ENCODE assay signal across 8 mouse cellular contexts in the genomic region with DNA sequence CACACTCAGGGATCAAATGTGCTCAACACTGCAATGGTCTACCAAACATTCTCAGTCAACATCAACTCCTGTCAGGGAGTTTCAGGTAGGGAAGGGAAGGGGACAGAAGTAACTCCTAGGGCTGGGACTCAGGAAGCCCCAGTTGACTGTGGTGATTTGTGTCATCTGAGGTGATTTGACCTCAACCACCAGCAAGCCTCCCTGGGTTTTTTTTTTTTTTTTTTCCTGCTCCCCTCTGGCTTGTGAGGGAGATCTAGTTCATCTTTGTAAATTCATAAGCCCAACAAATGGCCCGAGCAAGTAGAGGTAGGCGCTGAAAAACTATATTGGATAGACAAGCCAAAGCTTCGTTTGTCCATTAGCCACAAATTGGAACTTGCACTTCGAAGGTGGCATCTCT. TPM values are rescaled to one million over a fixed set of nuclear protein-coding genes. Genes with fewer than 3 reads are reported as not detected.
DNase-seq lines count a peak whose midpoint lies in the region; ATAC-seq and TF ChIP-seq lines count a peak whose summit lies in the region.

No protein-coding gene starts in this region.

- no peaks in the 10 kb centered on the region for H3K27me3 ChIP-seq in lung, embryonic 14.5 days (ENCODE audit: insufficient read depth, low read length)
- H3K27me3 ChIP-seq in forebrain, embryonic 11.5 days (ENCODE audit: control insufficient read depth, insufficient read depth, low read length) = no peaks in the 10 kb centered on the region
- no peaks in the 10 kb centered on the region for H3K27me3 ChIP-seq in limb, embryonic 11.5 days (ENCODE audit: control insufficient read depth, insufficient read depth, low read length)
- H3K27me3 ChIP-seq in neural tube, embryonic 15.5 days (replicated peaks) = no peaks in the 10 kb centered on the region

- 92% methylated on average over 4 of the region's 4 CpGs for WGBS in lung, embryonic 14.5 days
- WGBS in forebrain, embryonic 11.5 days = 90% methylated on average over 4 of the region's 4 CpGs
- 96% methylated on average over 4 of the region's 4 CpGs for WGBS in limb, embryonic 11.5 days
- 91% methylated on average over 4 of the region's 4 CpGs for WGBS in neural tube, embryonic 15.5 days

- H3K4me1 ChIP-seq in lung, embryonic 14.5 days (ENCODE audit: insufficient read depth) = peaks cover 17% of the 10 kb centered on the region
- H3K4me1 ChIP-seq in forebrain, embryonic 11.5 days (replicated peaks; ENCODE audit: control insufficient read depth, insufficient read depth, low read length) = 0 out of 2 replicates have a peak, but pooled peaks cover 3% of the 10 kb centered on the region
- H3K4me1 ChIP-seq in limb, embryonic 11.5 days (ENCODE audit: control insufficient read depth, insufficient read depth, low read length) = 0 out of 2 replicates have a peak, but pooled peaks cover 3% of the 10 kb centered on the region
- peaks cover 41% of the 10 kb centered on the region for H3K4me1 ChIP-seq in neural tube, embryonic 15.5 days

- no peak overlapping the region for H3K27ac ChIP-seq in lung, embryonic 14.5 days (ENCODE audit: low read depth)
- H3K27ac ChIP-seq in forebrain, embryonic 11.5 days (ENCODE audit: low read depth, low read length) = no peak overlapping the region
- H3K27ac ChIP-seq in limb, embryonic 11.5 days (replicated peaks; ENCODE audit: low read depth, low read length) = no peak overlapping the region
- H3K27ac ChIP-seq in neural tube, embryonic 15.5 days (replicated peaks) = no peak overlapping the region

- H3K9me3 ChIP-seq in lung, embryonic 14.5 days (ENCODE audit: low read depth, low read length) = no peaks in the 10 kb centered on the region
- no peaks in the 10 kb centered on the region for H3K9me3 ChIP-seq in forebrain, embryonic 11.5 days (ENCODE audit: control insufficient read depth, low read length)
- H3K9me3 ChIP-seq in limb, embryonic 11.5 days (ENCODE audit: control insufficient read depth, low read length) = no peaks in the 10 kb centered on the region
- no peaks in the 10 kb centered on the region for H3K9me3 ChIP-seq in neural tube, embryonic 15.5 days (replicated peaks)

- ATAC-seq in lung, embryonic 14.5 days (ENCODE audit: insufficient read depth) = no peak
- ATAC-seq in forebrain, embryonic 11.5 days (replicated peaks; ENCODE audit: low FRiP score) = no peak
- ATAC-seq in limb, embryonic 11.5 days (ENCODE audit: insufficient number of reproducible peaks, low FRiP score, low TSS enrichment, low read depth) = no peak
- ATAC-seq in neural tube, embryonic 15.5 days (ENCODE audit: low FRiP score) = no peak
- ATAC-seq in monocyte, adult 5-6 weeks (replicated peaks; ENCODE audit: insufficient number of reproducible peaks, low FRiP score, low TSS enrichment, poor library complexity, severe bottlenecking) = no peak

- no peak for DNase-seq in lung, embryonic 14.5 days
- no peak for DNase-seq in lung, postnatal 10 days
- no peak for DNase-seq in forebrain, embryonic 11.5 days (ENCODE audit: low spot score)
- no peak for DNase-seq in limb, embryonic 11.5 days (ENCODE audit: low spot score)
- DNase-seq in adipocyte (ENCODE audit: low spot score) = no peak
- DNase-seq in adrenal gland, adult 2 months = no peak

- H3K9ac ChIP-seq in lung, embryonic 14.5 days = peak overlapping the region; percentile 51
- H3K9ac ChIP-seq in forebrain, embryonic 11.5 days (ENCODE audit: low read length) = no peak overlapping the region
- H3K9ac ChIP-seq in limb, embryonic 11.5 days (ENCODE audit: low read length) = no peak overlapping the region; the same call in 1 of the 2 replicates
- no peak overlapping the region for H3K9ac ChIP-seq in neural tube, embryonic 15.5 days (replicated peaks)

- H3K36me3 ChIP-seq in lung, embryonic 14.5 days (ENCODE audit: insufficient read depth) = peaks cover 19% of the 10 kb centered on the region
- no peaks in the 10 kb centered on the region; the same call in 1 of the 2 replicates for H3K36me3 ChIP-seq in forebrain, embryonic 11.5 days (ENCODE audit: control insufficient read depth, insufficient read depth, low read length)
- no peaks in the 10 kb centered on the region; the same call in 1 of the 2 replicates for H3K36me3 ChIP-seq in limb, embryonic 11.5 days (ENCODE audit: control insufficient read depth, insufficient read depth, low read length)
- 0 out of 2 replicates have a peak, but pooled peaks cover 7% of the 10 kb centered on the region for H3K36me3 ChIP-seq in neural tube, embryonic 15.5 days

- peak overlapping the region; percentile 99 for H3K4me3 ChIP-seq in lung, embryonic 14.5 days (ENCODE audit: low read depth, low read length)
- no peak overlapping the region; the same call in 1 of the 2 replicates for H3K4me3 ChIP-seq in forebrain, embryonic 11.5 days (ENCODE audit: low read depth, low read length)
- H3K4me3 ChIP-seq in limb, embryonic 11.5 days (ENCODE audit: low read depth, low read length) = peak overlapping the region; percentile 98
- H3K4me3 ChIP-seq in neural tube, embryonic 15.5 days (replicated peaks) = peak overlapping the region; percentile 98

- H3K4me2 ChIP-seq in lung, embryonic 14.5 days = peak overlapping the region; percentile 63
- peak overlapping the region; percentile 65 for H3K4me2 ChIP-seq in forebrain, embryonic 11.5 days (ENCODE audit: low read depth, low read length, severe bottlenecking)
- H3K4me2 ChIP-seq in limb, embryonic 11.5 days (ENCODE audit: low read depth, severe bottlenecking) = peak overlapping the region; percentile 59
- peak overlapping the region; percentile 67 for H3K4me2 ChIP-seq in neural tube, embryonic 15.5 days

- no peak for TF ChIP-seq CTCF in lung, embryonic 14.5 days (IDR thresholded peaks at IDR 0.05; ENCODE audit: low read depth)

RNA-seq across cellular contexts. Expression of a gene that starts 1.0 kb away (rescaled TPM):
- polyA plus RNA-seq in lung, embryonic 14.5 days (2014; fragmentation: Nextera tagmentation; extraction: Ambion mirVana) = 34.1 and 34.7 TPM in 2 replicates
- polyA plus RNA-seq in forebrain, embryonic 11.5 days (2014; fragmentation: Nextera tagmentation; extraction: Ambion mirVana) = 34.7 and 38.4 TPM in 2 replicates
- 31.9 and 34.3 TPM in 2 replicates for polyA plus RNA-seq in limb, embryonic 11.5 days (2014; fragmentation: Nextera tagmentation; extraction: Ambion mirVana)
- polyA plus RNA-seq in neural tube, embryonic 15.5 days (2015; fragmentation: Nextera tagmentation; extraction: Ambion mirVana) = 30.9 and 32.7 TPM in 2 replicates
- 13.1 to 23.1 TPM (median 15.2 TPM) in 3 replicates for total RNA-seq in monocyte, adult 5-6 weeks (2017)
- 10 to 100 TPM; 30.0 to 35.0 TPM for total RNA-seq in adrenal gland, adult 2 months (2021)
- polyA plus RNA-seq in adrenal gland, adult 2 months (2012; rRNA removed) = 62.4 and 64.8 TPM in 2 replicates
